In the genomic region with DNA sequence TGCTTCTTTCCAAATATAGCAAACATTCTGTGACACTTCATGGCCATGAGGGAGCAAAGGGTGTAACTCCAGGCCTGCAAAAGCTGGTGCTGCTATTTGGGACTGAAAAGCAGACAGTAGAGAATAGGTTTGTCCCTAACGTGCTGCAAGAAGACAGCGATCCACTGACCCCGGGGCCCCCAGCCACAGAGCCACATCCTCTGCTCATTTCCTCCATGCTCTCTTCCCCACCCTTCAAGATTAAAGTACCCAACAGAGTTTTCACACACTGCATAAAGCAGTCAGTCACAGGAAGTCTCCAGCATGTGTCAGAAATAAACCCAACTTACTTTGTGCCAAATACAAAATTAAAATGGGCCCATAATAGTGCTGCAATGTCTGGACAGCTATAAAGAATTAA, we compare ENCODE assay signal across 28 mouse cellular contexts. TPM values are rescaled to one million over a fixed set of nuclear protein-coding genes. Genes with fewer than 3 reads are reported as not detected.
DNase-seq lines count a peak whose midpoint lies in the region; ATAC-seq lines count a peak whose summit lies in the region.
"Had no signal": no experiment of that assay in that cellular context is flagged by ENCODE, and none has a peak within 500 bp of the region (broad histone marks: within the 10 kb centered on the region; RNA-seq: fewer than 3 reads in every experiment).

No protein-coding gene starts in this region.

- DNase-seq in natural killer cell, adult 2 months (ENCODE audit: low spot score in 2 of 2), result peak; percentile 32 to 57
- peak; percentile 49 to 59 for DNase-seq in thymus, postnatal 36 days
- DNase-seq in urinary bladder, postnatal 14 days (ENCODE audit: low spot score), result no peak
- no peak for DNase-seq in c-Kit-positive CD71-positive TER-119-positive erythroid progenitor cells, embryonic 14.5 days (ENCODE audit: low spot score)
- no peak for DNase-seq in adrenal gland, postnatal 14 days
- DNase-seq: cerebellum, adult 11 months; cerebellum, postnatal 10 days; forebrain, postnatal 0 days; heart, postnatal 10 days; layer of hippocampus, adult 9-11 months; liver, embryonic 13.5 days had no signal

- peak; percentile 81 for ATAC-seq in CD4-positive, CD25-positive, alpha-beta regulatory T cell, adult 4 months
- ATAC-seq in hematopoietic stem cell, adult 5-6 weeks (replicated peaks in 1 of 2; ENCODE audit: insufficient read depth in 1 of 2, low FRiP score in 2 of 2, low TSS enrichment in 1 of 2, low read depth in 1 of 2, poor library complexity in 2 of 2, severe bottlenecking in 2 of 2), result peak; percentile 66 to 75
- ATAC-seq: forebrain, postnatal 0 days; intestine, embryonic 16.5 days; midbrain, embryonic 13.5 days had no signal

RNA-seq across cellular contexts. Expression of gene Gm14569, which starts 16.8 kb away (rescaled TPM):
- polyA plus RNA-seq in CD4-positive, CD25-positive, alpha-beta regulatory T cell, adult 4 months (2017; shearing (Covaris generic)), result not detected
- total RNA-seq in hematopoietic stem cell, adult 5-6 weeks (2017), result not detected in 2 replicates
- total RNA-seq in adrenal gland, postnatal 14 days (2021), result not detected in 2 replicates
- total RNA-seq: CH12.LX; gastrocnemius, postnatal 4 days; heart, postnatal 10 days; MEL had no signal
- polyA plus RNA-seq: embryonic facial prominence, embryonic 14.5 days; forebrain, postnatal 0 days; heart, embryonic 11.5 days; hindbrain, embryonic 12.5 days; intestine, embryonic 16.5 days; kidney, embryonic 15.5 days; limb, embryonic 12.5 days; liver, embryonic 13.5 days; lung, embryonic 15.5 days; macrophage; midbrain, embryonic 13.5 days; neural tube, embryonic 14.5 days; small intestine, adult 2 months; stomach, embryonic 15.5 days had no signal

Comparison
In these comparisons a context has a peak if more than half of its experiments do, and no peak if none do; other contexts are left out.
1. DNase-seq: peak in natural killer cell, adult 2 months (2 of 2) and thymus, postnatal 36 days (2 of 2); none in urinary bladder, postnatal 14 days (single experiment), c-Kit-positive CD71-positive TER-119-positive erythroid progenitor cells, embryonic 14.5 days (single experiment) and adrenal gland, postnatal 14 days (single experiment).